Mouse (Mus musculus) lung, adult 2 months (tissue): Measurements from ENCODE around the gene Snrpc. TPM values are rescaled to one million over a fixed set of nuclear protein-coding genes. Genes with fewer than 3 reads are reported as not detected.

Experiments used
- DNase-seq: peaks from one replicate; pipeline ENCODE4 v3.0.0; 2022
- H3K4me1 ChIP-seq: fragments of 200-500 bp; 2 replicates; pipeline ENCODE4 v1.6.1; 2011; ENCODE audit warnings: low read length; ENCODE audit not compliant: control insufficient read depth, insufficient read depth
- H3K4me3 ChIP-seq: fragments of 200-500 bp; replicated peaks from 2 replicates; pipeline ENCODE3; 2011; ENCODE audit warnings: low read depth, mild to moderate bottlenecking, control low read depth, low read length; ENCODE audit errors: extremely low read depth
- CTCF ChIP-seq: fragments of 200-500 bp; IDR thresholded peaks from 2 replicates; pipeline ENCODE4 v1.5.1; 2011; ENCODE audit warnings: mild to moderate bottlenecking, low read length, control low read depth; ENCODE audit not compliant: insufficient read depth
- POLR2A ChIP-seq: fragments of 200-500 bp; IDR thresholded peaks from 2 replicates; pipeline ENCODE4 v1.6.1; 2011; ENCODE audit warnings: low read depth, mild to moderate bottlenecking, control low read depth, low read length, borderline replicate concordance; ENCODE audit errors: extremely low read depth
- WGBS: fragments of 180-500 bp; shearing (Covaris S2); methylation state at CpG from one replicate; pipeline ENCODE4 v1.1.7; 2018; 5-methylcytosine and 5-hydroxymethylcytosine counted together
- polyA plus RNA-seq: library from polyadenylated mRNA; depleted of rRNA; stranded (reverse); fragments of >200 nt; gene quantifications from 2 replicates; pipeline ENCODE4 v1.2.3, GENCODE M21; 2012

The Snrpc gene
- polyA plus RNA-seq, 1 experiment = 90.0 TPM

GRCm38 (mm10) chr17:27800710-27801648 is 37.0 kb upstream of the Snrpc start:
- no peak for DNase-seq
- 52% methylated on average over 9 of the region's 9 CpGs for WGBS
- no peak overlapping the region for H3K4me3 ChIP-seq
- no peak for TF ChIP-seq CTCF
- no peak for TF ChIP-seq POLR2A
- peaks cover 40% of the 10 kb centered on the region for H3K4me1 ChIP-seq

DNA sequence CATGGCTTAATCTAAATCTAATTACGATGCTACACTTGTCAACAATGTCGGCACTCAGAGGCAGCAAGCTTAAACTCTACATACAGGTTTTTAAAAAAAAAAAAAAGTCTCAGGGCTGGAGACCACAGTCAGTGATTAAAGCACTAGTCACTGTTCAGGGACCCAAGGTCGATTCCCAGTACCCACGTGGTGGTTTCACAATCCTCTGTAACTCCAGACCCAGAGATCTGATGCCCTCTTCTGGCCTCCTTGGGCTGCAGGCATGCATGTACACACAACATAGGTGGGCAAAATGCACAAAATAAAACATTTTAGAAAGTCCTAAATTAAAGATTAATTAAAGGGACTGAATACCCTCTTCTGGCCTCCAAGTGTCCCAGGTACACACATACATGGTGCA is 34.2 kb upstream of the Snrpc start:
- peaks cover 32% of the 10 kb centered on the region for H3K4me1 ChIP-seq
- no peak overlapping the region for H3K4me3 ChIP-seq
- TF ChIP-seq POLR2A = no peak
- no peak for TF ChIP-seq CTCF
- DNase-seq = no peak
- 69% methylated on average over 4 of the region's 4 CpGs for WGBS

- no peak for DNase-seq
- no peak for TF ChIP-seq CTCF
- no peak for TF ChIP-seq POLR2A
- 72% methylated on average over 7 of the region's 7 CpGs for WGBS
Measured at GRCm38 (mm10) chr17:27804156-27804690, 33.7 kb upstream of the Snrpc start.

DNA sequence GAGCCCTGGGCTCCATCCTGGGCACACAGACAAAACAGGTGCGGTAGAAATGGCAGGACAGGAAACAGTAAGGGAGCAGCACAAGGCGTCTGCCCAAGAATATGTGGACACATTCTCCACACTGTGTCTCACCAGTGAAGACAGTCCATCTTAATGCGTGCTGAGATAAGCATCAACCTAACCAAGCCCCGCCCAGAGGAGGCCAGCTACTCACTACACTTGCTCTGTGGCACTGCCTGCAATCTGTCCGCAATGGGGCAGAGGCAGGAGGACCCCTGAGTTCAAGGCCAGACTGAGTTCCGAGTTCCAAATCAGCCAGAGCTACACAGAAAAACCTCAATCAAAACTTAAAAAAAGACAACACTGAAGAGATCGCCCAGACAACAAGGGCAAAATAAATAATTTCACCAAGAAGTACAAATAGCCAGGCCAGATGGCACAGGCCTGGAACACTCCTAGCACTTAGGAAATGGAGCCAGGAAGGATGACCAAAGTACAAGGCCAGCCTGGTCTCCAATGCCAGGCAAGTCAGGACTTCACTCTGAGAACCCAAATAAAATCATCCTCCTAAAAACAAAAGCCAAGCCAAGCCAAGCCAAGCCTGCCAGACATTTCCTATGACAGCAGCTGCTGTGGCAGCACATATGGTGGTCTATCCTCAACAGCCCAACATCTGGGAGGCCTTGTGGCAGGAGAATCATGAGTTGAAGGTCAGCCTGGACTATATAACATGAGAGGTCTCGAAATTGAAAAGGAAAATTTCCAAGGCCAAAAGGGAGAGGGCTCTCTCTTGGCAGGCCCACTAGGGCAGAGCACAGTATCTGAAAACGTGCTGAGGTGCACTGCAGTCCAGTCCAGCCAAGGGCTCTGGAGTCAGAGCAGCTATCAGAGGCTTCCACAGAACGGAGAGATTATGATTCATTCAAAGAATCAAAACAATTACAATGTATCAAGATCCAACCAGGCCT is 32.9 kb upstream of the Snrpc start:
- no peak for TF ChIP-seq POLR2A
- WGBS = 49% methylated on average over 10 of the region's 10 CpGs
- H3K4me3 ChIP-seq = no peak overlapping the region
- H3K4me1 ChIP-seq = peaks cover 26% of the 10 kb centered on the region
- DNase-seq = no peak

More at GRCm38 (mm10) chr17:27804156-27804690, 33.7 kb upstream of the Snrpc start:
- Histone ChIP-seq H3K4me1 (peaks cover 32% of the 10 kb centered on the region), H3K4me3 (no peak overlapping the region)

DNA sequence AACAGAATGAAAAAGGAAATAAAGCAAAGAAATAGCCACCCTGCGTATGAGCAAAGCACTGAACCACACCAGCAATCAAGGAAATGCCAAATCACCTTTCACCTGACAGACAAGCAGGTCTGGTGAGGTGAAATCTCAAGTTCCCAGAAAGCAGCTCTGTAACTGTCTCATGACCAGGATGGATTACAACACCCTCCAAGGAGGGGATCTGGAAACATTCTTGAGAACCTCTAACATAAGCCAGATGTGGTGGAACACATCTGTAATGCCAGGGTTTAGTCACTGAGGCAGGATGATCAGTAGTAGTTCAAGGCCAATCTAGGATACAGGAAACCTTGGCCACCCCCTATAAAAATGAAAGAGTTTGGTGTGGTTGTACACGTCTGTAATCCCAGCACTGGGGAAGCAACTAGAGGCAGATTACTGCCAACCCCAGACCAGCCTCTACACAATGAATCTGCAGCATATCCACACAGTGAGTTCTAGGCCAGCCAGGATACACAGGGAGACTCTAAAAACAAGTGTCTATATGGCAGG is 30.3 kb upstream of the Snrpc start:
- no peak for DNase-seq
- H3K4me3 ChIP-seq = no peak overlapping the region
- no peak for TF ChIP-seq POLR2A
- no peak for TF ChIP-seq CTCF
- peaks cover 30% of the 10 kb centered on the region for H3K4me1 ChIP-seq
- WGBS = 36% methylated on average over 2 of the region's 2 CpGs

DNA sequence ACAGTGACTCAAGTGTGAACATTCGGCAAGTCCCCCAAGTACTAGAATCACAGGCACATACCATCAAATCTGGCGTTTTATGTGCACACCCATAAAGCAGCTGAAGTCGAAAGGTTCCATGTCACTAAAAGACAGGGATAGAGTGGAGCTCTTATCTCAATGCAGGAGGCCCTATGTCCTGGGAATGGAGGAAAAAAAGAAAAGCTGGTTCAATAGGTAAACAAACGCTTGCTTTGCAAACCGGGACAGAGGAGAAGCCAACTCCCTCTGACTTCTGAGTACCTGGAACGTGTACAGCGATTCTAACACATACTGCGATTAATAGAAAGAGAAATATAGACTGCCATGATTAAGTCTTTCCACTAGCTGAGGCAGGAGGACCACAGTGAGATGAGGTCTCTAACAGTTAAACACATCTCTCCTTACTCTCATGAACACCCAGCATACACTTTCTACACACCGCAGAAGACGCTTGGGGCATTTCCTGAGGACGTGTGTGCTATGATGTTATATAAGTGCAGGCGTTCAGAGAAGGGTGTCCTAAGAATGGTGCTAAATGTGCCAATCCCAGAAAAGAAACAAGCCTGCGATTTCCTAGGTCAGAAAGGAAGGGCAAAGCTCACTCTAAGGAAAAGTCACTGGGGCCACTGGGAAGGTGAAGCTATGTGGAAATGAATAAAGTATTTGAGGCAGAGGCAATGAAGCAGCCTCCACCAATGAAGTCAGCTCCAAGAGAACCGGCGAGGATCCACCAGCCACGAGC is 27.2 kb upstream of the Snrpc start:
- WGBS = 51% methylated on average over 16 of the region's 16 CpGs
- DNase-seq = no peak
- Histone ChIP-seq H3K4me1 (peaks cover 14% of the 10 kb centered on the region), H3K4me3 (no peak overlapping the region)
- TF ChIP-seq POLR2A (no peak), CTCF (no peak)

DNA sequence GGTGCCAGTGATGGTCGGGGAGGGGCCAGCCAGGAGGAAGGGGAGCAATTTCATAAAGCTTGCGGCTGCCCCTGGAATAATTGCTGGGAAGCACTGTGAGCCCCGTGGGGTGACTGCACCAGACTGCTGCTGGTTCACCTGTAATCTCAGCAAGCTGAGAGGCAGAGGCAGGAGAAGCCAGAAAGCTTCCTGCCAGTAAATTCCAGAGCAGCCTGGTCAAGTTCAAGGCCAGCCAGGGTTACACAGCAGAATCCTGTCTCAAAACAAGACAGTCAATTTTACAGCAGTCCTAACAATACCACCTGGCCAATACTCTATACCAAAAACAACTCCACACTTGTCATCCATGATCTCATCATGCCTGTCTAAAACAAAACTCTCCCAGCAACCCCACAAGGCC is 26.0 kb upstream of the Snrpc start:
- peaks cover 14% of the 10 kb centered on the region for H3K4me1 ChIP-seq
- 65% methylated on average over 3 of the region's 3 CpGs for WGBS
- no peak for DNase-seq
- TF ChIP-seq CTCF = no peak
- TF ChIP-seq POLR2A = no peak
- no peak overlapping the region for H3K4me3 ChIP-seq

DNA sequence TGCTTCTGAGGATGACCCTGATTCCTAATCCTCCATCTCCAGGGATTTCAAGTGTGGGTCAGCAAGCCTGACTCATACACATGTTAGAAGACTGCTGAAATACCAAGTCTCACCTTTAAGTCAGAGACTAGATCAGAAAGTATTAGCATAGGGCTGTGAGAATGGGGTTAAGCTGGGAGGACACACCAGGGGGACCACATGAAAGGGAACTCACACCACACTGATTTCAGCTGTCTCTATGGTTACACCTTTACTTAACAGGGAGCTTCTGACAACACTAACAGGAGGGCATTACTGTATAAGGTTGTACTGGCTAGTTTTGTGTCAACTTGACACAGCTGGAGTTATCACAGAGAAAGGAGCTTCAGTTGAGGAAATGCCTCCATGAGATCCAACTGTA is 23.3 kb upstream of the Snrpc start:
- no peak overlapping the region for H3K4me3 ChIP-seq
- peaks cover 16% of the 10 kb centered on the region for H3K4me1 ChIP-seq
- DNase-seq = no peak
- TF ChIP-seq CTCF = no peak
- no peak for TF ChIP-seq POLR2A

DNA sequence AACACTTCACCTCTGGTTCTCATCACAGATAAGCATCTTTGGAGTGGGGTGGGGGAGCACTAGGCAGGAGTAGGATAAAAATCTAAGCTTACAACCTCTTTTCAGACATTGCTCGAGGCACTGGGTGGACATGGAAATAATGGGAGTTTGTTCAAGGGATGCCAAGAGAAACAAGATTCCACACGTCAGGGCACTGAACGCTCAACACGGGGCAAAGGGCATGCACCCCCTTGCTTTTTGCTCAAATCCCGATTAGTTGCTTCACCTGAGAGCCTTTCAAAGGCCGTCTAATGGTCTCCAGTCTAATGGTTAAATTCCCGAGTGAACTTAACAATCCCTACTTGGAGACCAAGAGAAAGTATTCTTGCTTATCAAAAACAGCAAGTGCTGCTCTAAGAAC is 18.9 kb upstream of the Snrpc start:
- Histone ChIP-seq H3K4me1 (peaks cover 10% of the 10 kb centered on the region), H3K4me3 (peak overlapping the region; percentile 74)
- TF ChIP-seq CTCF (no peak), POLR2A (no peak)
- 11% methylated on average over 7 of the region's 7 CpGs for WGBS
- no peak for DNase-seq
